Mouse (Mus musculus) heart, embryonic 11.5 days (tissue): ENCODE data around the gene 2210016L21Rik. TPM values are rescaled to one million over a fixed set of nuclear protein-coding genes. Genes with fewer than 3 reads are reported as not detected.

Experiments used
- polyA plus RNA-seq: library from polyadenylated mRNA; unstranded; fragments of >200 nt; fragmentation: Nextera tagmentation; extraction: Ambion mirVana; gene quantifications from 2 replicates; pipeline ENCODE4 v1.2.1, GENCODE M21; 2014

The 2210016L21Rik gene
- polyA plus RNA-seq, 1 experiment from 2014 or later: 31.0 TPM

Other genes starting within 250 kb of the 2210016L21Rik start
- 8.0 and 8.3 TPM in 2 replicates for gene Tchp, start 234.4 kb upstream of the 2210016L21Rik start, polyA plus RNA-seq
- 37.6 and 39.7 TPM in 2 replicates for gene Ankrd13a, start 167.5 kb upstream of the 2210016L21Rik start, polyA plus RNA-seq
- gene Git2, start 166.6 kb upstream of the 2210016L21Rik start, polyA plus RNA-seq: 28.9 and 30.6 TPM in 2 replicates
- 62.7 and 63.7 TPM in 2 replicates for gene 1500011B03Rik, start 118.7 kb upstream of the 2210016L21Rik start, polyA plus RNA-seq
- gene 4930519G04Rik, start 88.5 kb upstream of the 2210016L21Rik start, polyA plus RNA-seq: not detected in 2 replicates
- gene Gm9936, start 83.5 kb upstream of the 2210016L21Rik start, polyA plus RNA-seq: not detected in 2 replicates
- 2.7 and 4.3 TPM in 2 replicates for gene Oasl2, start 45.2 kb upstream of the 2210016L21Rik start, polyA plus RNA-seq
- 0.30 and 0.37 TPM in 2 replicates for gene Oasl1, start 18.9 kb upstream of the 2210016L21Rik start, polyA plus RNA-seq
- not detected in 2 replicates for gene Hnf1a, start 28.9 kb downstream of the 2210016L21Rik start, polyA plus RNA-seq
- gene Sppl3, start 69.0 kb downstream of the 2210016L21Rik start, polyA plus RNA-seq: 15.5 and 18.6 TPM in 2 replicates
- 19.1 and 19.2 TPM in 2 replicates for gene Gm10401, start 156.1 kb downstream of the 2210016L21Rik start, polyA plus RNA-seq
- 45.5 and 75.6 TPM in 2 replicates for gene Acads, start 177.2 kb downstream of the 2210016L21Rik start, polyA plus RNA-seq
- 18.9 and 21.6 TPM in 2 replicates for gene Unc119b, start 192.8 kb downstream of the 2210016L21Rik start, polyA plus RNA-seq
- gene Mlec, start 216.0 kb downstream of the 2210016L21Rik start, polyA plus RNA-seq: 68.9 and 77.8 TPM in 2 replicates